Mouse (Mus musculus): ENCODE measurements around the gene Magi2.

The Magi2 gene

DNA sequence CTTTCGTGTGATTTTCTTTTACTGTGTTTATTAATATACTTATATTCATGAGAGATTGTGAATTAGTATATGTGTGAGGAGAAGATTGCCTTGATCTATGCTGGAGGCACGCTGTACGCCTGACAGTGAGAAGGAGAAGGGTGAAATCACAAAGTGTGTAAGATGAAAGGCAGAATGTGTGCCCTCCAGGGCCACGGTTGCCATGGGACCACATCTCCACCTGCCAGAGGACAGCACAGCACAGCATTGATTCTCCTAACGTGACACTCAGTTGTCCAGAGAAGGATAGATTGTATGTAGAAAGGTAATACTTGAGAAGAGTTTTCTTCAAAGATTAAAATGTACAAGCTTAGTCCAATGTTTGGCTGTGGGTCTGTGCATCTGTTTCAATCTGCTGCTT is 847.3 kb downstream of the Magi2 start:
- no peak for DNase-seq (ENCODE audit: low read depth, low spot score)

DNA sequence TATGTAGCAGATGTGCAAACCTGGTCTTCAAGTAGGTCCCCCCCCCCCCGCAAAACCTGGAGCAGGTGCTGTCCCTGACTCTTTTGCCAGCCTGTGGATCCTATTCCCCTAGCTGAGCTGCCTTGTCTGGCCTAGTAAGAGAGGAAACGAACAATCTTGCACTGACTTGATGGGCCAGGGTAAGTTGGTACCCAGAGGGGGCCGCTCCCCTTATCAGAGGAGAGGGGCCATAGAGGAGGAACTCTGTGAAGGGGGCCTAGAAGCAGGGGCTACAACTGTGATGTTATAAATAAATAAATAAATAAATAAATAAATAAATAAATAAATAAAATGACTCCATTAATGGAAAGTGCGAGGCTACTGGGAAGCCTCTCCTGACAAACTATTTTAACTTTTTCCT is 848.0 kb downstream of the Magi2 start:
- DNase-seq (ENCODE audit: low read depth, low spot score) = no peak

GRCm38 (mm10) chr5:20078931-20079330 is 852.1 kb downstream of the Magi2 start:
- no peak for DNase-seq (ENCODE audit: low read depth, low spot score)

- no peak for DNase-seq (ENCODE audit: low read depth, low spot score)
Observed at GRCm38 (mm10) chr5:20080605-20081309, 853.9 kb downstream of the Magi2 start.

- no peak for DNase-seq (ENCODE audit: low read depth, low spot score)
Observed at GRCm38 (mm10) chr5:20082368-20082767, 855.5 kb downstream of the Magi2 start.

- no peak for DNase-seq (ENCODE audit: low read depth, low spot score)
Observed at GRCm38 (mm10) chr5:20087083-20087482, 860.2 kb downstream of the Magi2 start.

DNA sequence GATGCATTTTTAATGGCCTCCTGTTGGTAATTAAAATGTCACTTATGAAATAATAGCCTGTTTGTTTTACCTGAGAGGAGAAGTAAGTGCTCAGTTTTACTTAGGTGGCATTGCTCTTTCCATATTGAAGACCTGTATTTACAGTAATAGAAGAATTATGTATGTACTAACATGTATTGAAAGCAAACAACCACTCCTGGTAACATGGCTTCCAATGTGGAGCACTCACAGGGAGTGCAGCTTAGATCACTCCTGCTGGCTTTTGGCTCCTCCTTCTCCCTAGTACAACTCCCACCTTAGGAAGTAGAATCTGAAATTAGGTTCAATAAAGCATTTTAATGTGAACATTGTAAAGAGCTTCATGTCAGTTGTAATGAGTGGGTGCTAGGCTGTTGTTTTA is 877.0 kb downstream of the Magi2 start:
- no peak for DNase-seq (ENCODE audit: low read depth, low spot score)

DNA sequence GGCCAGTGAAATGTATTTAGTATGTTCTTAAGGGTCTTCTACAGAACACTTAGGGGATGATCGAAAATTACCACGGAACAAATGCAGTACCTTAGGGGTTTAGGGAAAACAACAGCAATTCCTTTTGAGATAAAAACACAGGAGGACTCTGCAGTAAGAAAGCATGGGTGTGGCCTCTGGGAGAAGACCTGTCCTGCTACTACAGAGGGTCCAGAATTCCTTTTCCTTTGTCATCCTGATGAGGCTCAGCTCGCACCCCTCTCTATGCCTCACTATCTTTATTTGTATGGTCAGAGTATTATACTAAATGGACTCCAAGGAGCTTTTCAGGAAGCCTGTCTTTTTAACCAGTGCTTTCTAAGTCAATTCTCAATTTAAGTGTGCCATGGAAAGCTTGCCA is 877.7 kb downstream of the Magi2 start:
- DNase-seq (ENCODE audit: low read depth, low spot score) = no peak

DNA sequence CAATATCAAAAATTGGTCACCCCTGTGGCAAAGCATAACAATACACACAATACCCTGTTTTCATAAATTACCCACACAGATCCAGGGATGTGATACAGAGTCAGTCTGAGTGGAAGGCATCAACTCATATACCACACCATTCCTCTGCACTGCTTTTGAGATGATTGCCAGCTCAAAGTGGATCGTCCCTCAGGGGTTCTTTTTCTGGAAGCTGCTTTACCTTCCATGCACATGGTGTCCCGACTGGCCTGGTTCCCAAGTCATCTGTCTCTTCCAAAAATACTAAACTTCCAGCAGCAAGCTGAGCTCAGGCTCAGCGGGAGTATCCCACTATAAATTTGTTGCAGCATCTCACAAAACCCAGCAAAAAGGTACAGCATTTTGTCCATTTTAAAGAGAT is 882.7 kb downstream of the Magi2 start:
- DNase-seq (ENCODE audit: low read depth, low spot score) = no peak

DNA sequence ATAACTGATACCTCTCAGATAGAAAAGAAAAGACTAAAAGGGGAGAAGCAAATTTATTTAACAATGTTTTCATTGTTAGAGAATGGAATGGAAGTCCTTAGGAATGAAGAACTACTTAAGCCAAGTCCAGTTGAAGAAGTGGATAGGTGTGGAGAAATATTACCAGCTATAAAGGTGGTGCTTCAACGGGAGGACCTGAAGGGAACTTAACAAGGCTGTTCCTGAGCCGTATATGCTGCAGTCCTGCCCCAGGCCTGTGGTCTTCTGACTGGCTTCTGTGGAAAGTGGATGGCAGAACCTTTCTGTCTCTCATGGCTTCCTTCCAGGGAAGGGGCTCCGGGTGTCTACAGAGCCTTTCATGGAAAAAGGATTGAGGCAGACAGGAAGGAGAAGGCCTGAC is 890.3 kb downstream of the Magi2 start:
- DNase-seq (ENCODE audit: low read depth, low spot score) = no peak

DNA sequence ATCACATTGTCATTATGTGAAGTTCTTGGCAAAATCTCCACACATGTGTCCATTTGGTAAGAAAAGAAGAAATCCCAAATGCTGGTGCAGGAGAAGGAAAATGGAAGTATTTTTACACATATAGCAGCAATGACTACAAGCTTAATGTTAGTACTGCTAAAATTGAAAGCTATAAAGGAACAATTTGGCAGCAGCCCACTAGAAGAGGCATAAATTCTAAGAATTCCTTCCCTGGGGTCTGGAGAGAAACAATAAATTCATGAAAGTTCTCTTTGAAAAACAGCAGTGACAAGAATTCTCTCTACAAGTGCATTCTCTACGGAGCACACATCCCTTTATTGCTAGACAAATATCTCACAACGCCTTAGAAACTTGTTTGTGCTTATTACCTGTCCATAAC is 913.4 kb downstream of the Magi2 start:
- no peak for DNase-seq (ENCODE audit: low read depth, low spot score)

DNA sequence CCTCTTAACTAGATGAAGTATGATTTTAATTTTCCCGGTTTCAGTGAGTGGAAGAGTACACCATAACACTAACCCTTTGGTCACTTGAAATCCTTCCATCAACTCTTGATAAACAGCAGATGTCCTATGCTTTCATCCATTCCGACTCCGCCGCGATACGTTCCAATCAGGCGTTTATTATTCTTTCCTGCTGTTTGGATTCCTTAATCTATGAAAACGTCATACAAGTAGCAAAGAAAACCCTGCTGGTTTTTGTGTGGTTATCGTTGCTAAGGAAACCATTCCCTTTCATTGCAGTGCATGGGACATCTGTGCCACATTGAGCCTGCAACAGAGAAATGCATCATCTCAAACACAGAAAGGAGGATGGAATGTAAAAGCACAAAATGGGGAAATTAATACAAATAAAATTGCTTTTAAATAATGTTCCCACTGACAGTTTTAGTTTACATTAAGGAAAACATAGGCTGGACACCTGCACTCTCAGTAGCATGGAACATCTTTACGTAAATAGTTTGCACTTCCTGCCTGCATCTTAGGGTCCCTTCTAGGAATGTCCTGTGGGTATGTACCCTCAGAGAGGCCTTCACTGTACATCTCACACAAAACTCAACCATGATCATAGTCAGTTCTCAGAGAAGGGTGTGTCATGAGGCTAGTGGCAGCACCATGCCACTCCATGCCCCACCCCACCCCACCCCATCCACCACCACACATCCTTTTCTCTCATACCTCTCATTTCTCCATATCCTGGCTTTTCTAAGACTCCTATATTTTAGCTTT is 914.0 kb downstream of the Magi2 start:
- no peak for DNase-seq (ENCODE audit: low read depth, low spot score)

DNA sequence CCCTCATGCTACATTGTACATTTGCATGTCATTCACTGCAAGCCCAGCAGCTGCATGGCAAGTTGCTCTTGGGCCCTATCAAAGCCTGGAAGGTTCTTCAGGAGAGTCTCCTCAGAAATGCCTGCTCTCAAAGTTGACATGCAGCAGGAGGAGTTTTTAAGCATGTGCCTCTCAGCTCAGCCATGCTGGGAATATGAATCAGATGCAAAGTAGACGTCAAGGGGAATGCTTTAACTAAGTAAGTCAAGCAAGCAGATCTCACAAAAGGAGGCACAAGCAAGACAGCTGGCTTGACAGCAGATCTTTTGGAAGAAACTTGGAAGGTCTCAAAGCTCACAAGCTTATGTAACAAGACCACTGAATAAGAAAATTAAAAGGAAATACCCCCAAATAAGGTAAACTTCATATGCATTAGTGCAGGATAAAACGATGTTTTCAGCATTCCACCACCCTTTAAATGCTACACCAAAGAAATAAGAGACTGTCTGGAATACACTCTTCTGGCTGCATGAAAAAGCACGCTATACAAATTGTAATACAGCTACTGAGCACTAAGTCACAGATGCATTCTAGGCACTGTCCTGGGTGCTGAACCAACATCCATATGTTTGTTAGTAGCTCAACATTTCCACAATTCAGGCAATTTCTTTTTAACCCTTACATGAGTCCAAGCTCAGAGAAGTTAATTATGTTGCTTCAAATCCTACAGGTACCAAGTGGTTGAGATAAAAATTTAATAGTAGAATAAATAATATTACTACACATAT is 926.7 kb downstream of the Magi2 start:
- peak; percentile 5 for DNase-seq (ENCODE audit: low read depth, low spot score)

DNA sequence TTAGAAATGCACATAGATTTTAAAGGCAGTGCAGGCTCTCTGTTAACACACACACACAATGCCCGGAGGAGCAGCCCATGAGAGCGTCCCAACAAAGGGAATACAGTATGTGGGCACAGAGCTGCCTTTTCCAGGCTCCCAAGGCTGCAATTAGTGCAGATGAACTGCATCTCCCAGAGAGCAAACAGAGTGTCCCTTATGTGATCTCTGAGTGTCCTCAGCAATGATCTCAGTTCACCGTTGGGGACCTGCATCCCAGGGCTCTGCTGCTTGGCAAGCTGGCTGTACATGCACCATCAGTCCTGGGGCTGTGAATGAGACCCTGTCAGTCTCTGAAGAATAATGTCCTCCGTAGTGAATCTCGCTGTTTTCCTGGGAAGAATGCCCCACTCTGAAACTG is 969.9 kb downstream of the Magi2 start:
- DNase-seq (ENCODE audit: low read depth, low spot score) = no peak

- no peak for DNase-seq (ENCODE audit: low read depth, low spot score)
Observed at GRCm38 (mm10) chr5:20197395-20197794, 970.6 kb downstream of the Magi2 start.

GRCm38 (mm10) chr5:20201348-20201747 is 974.5 kb downstream of the Magi2 start:
- DNase-seq (ENCODE audit: low read depth, low spot score) = no peak

GRCm38 (mm10) chr5:20208110-20208509 is 981.3 kb downstream of the Magi2 start:
- no peak for DNase-seq (ENCODE audit: low read depth, low spot score)

GRCm38 (mm10) chr5:20213299-20213698 is 986.5 kb downstream of the Magi2 start:
- DNase-seq (ENCODE audit: low read depth, low spot score) = no peak

DNA sequence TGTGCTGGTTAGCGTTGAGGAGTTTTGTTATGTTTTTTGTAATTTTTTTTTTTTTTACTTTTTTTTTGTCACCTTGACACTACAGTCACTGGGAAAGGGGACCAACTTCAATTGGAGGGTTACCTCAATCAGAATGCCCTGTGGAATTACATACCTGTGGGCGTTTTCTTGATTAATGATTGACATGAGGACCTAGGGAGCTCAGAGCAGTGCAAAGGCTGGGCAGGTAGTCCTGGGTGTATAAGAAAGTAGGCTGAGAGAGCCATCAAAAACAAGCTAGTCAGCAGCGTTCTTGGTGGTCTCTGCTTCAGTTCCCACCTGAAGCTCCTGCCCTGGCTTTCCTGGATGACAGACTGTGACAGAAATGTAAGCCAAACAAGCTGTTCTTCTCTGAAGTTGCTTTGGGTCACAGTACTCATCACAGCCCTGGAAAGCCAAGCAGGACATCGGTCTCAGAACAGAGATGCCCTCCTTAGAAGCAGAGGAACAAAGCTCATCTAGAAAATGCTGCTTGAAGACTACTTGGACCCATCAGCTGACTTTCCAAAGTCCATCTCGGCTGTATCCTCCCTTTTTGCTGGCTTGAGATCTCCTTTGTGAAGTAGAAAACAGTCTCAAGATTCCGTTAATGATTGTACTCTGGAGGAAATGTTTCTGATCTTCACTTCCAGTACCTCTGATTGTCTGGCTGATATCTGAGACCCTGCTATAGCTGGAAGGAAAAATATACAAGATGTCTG is 999.8 kb downstream of the Magi2 start:
- DNase-seq (ENCODE audit: low read depth, low spot score) = no peak

DNA sequence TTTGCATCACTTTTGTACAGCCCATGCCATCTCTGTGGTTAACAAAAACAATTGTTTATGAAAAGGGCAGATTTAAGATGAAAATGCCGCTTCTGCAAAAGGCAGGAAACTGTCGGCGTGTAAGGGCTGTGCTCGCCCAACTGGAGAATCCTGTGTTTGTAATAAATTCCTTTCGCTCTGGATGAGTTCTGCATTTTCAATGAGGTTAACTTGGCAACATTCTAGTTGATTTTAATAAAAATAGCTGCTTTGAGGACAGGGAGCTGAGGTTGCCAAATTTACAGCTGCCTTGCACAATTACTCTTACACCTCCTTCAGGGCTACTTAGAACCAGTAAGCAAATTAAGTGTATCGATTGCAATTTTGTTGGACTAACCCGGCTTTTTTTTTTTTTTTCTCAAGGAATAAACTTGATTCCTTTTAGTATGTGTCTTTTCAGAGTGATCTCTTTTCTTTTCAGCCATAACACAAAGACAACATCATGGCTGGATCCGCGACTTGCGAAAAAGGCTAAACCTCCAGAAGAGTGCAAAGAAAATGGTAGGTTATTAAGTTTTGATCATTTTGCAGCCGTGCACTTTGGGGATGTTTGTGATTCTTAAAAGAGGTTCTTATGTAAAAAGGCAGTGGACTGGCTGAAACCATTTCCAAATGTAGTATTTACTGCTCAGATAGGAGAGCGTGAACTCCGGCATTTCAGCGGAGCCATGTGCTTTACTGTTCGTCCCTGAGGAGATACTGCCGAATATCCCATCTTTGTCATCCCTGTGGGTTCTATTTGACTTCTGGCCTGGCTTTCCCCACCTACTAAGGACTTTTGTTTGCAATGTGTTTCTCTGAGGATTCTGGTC is 1001.3 kb downstream of the Magi2 start:
- no peak for DNase-seq (ENCODE audit: low read depth, low spot score)

GRCm38 (mm10) chr5:20231908-20232307 is 1005.1 kb downstream of the Magi2 start:
- no peak for DNase-seq (ENCODE audit: low read depth, low spot score)

All from 3T3-L1 (cell line).